Mouse (Mus musculus): ENCODE data around the gene Cdk14. TPM values are rescaled to one million over a fixed set of nuclear protein-coding genes. Genes with fewer than 3 reads are reported as not detected.

Gene Cdk14
- polyA plus RNA-seq (2014; fragmentation: Nextera tagmentation; extraction: Ambion mirVana), result 25.5 and 25.7 TPM in 2 replicates

DNA sequence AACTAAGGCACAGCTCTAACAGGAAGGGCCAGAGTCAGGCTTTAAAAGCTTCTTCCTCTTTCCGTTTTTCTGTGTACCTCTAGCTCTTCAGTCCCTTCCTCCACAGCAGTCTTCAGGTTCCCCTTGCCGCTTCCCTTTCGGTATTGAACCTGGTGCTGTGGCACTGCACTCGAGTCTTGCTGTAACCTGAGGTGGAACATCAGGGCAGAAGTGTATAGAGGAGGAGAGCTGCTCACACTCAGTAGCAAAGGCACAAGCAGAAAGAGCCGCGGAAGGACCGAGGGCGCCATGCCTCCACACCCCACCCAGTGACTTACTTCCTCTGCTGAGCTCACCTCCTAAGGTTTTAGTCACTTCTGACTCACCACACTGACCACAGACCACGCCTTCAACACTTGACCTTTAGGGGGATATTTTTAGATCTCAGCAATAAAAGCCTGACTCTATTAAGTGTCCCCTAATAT is at the start of gene Cdk14:
Cdk14 (minus strand) TSS at position 321 of the 464 bp plus-strand sequence.
- Histone ChIP-seq H3K4me3 (ENCODE audit: low read depth, low read length) (no peak within 1 kb of the TSS), H3K9ac (ENCODE audit: low read length) (no peak within 1 kb of the TSS), H3K9me3 (ENCODE audit: control insufficient read depth, low read length) (no peaks in the 10 kb centered on the region), H3K27ac (ENCODE audit: low read depth) (no peak within 1 kb of the TSS), H3K36me3 (ENCODE audit: control insufficient read depth, insufficient read depth, low read length) (no peaks in the 10 kb centered on the region), H3K4me1 (replicated peaks; ENCODE audit: control insufficient read depth, insufficient read depth, low read length) (peaks cover 6% of the 10 kb centered on the region; the same call in 1 of the 2 replicates), H3K4me2 (ENCODE audit: low read length) (no peak within 1 kb of the TSS), H3K27me3 (replicated peaks; ENCODE audit: control insufficient read depth, insufficient read depth, low read length) (no peaks in the 10 kb centered on the region)
- DNase-seq (ENCODE audit: low spot score), result no peak
- ATAC-seq (replicated peaks; ENCODE audit: low FRiP score, low TSS enrichment, low read depth), result no peak
- 77% methylated on average over 9 of the region's 9 CpGs for WGBS

DNA sequence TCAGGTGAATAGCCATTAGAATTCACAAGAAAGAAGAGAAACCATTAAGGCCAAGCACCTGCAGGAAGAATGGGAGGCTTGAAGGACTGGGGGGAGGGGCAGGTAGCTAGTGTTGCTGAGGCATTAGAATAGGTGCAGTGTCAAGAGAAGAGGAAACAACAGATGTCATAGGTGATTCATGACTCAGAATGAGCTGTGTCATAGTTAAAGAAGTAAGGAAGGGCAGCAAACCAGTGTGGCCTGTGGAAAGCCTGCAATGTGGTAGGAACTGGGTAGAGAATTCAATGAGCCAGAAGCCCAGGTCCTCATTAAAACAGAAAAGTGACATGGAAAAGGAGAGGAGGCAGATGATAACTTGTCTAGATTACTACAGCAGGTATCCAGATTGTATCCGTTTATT is 45.1 kb upstream of the Cdk14 start:
- Histone ChIP-seq H3K9me3 (ENCODE audit: control insufficient read depth, low read length) (no peaks in the 10 kb centered on the region), H3K36me3 (ENCODE audit: control insufficient read depth, insufficient read depth, low read length) (no peaks in the 10 kb centered on the region), H3K4me2 (ENCODE audit: low read length) (no peak overlapping the region), H3K4me3 (ENCODE audit: low read depth, low read length) (no peak overlapping the region), H3K9ac (ENCODE audit: low read length) (no peak overlapping the region), H3K4me1 (replicated peaks; ENCODE audit: control insufficient read depth, insufficient read depth, low read length) (no peaks in the 10 kb centered on the region), H3K27ac (ENCODE audit: low read depth) (no peak overlapping the region), H3K27me3 (replicated peaks; ENCODE audit: control insufficient read depth, insufficient read depth, low read length) (no peaks in the 10 kb centered on the region)
- ATAC-seq (replicated peaks; ENCODE audit: low FRiP score, low TSS enrichment, low read depth) (no peak), DNase-seq (ENCODE audit: low spot score) (no peak)
- 70% methylated on average over 1 of the region's 1 CpGs for WGBS

DNA sequence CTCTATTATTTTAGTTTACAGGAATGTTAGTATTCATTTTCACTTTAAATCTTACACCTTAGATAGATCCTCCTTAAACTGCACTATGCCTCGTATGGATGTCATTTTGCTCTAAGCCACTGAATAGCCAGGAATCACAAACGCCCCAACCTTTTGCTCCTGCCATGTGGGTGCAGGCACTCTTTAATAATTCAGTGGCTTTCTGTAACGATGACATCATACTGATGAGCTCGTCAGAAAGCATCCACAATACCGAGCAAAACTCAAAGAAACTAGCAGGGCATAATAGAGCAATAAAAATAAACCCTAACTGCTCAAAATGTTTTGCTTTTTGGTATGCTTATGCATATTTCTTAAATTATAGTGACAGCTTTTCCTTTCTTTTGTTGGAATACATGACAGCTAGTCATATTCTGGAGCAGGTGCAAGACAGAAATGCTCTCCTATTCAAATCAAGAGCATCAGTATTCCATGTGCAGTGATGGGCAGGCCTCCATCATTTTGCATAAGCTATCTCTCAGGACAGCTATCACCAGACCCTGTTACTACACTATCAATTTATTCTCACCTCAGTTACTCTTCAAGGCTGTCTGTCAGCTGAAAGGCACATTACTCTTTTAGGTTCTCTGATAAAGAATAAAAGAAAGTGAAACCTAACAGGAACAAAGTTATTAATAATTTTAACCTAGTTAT is 11.8 kb upstream of the Cdk14 start:
- Histone ChIP-seq H3K4me1 (replicated peaks; ENCODE audit: control insufficient read depth, insufficient read depth, low read length) (peaks cover 5% of the 10 kb centered on the region; the same call in 1 of the 2 replicates), H3K27me3 (replicated peaks; ENCODE audit: control insufficient read depth, insufficient read depth, low read length) (no peaks in the 10 kb centered on the region), H3K36me3 (ENCODE audit: control insufficient read depth, insufficient read depth, low read length) (no peaks in the 10 kb centered on the region), H3K9me3 (ENCODE audit: control insufficient read depth, low read length) (no peaks in the 10 kb centered on the region), H3K4me3 (ENCODE audit: low read depth, low read length) (no peak overlapping the region), H3K9ac (ENCODE audit: low read length) (no peak overlapping the region), H3K4me2 (ENCODE audit: low read length) (no peak overlapping the region), H3K27ac (ENCODE audit: low read depth) (no peak overlapping the region)
- DNase-seq (ENCODE audit: low spot score), result no peak
- ATAC-seq (replicated peaks; ENCODE audit: low FRiP score, low TSS enrichment, low read depth), result no peak
- 65% methylated on average over 5 of the region's 5 CpGs for WGBS

DNA sequence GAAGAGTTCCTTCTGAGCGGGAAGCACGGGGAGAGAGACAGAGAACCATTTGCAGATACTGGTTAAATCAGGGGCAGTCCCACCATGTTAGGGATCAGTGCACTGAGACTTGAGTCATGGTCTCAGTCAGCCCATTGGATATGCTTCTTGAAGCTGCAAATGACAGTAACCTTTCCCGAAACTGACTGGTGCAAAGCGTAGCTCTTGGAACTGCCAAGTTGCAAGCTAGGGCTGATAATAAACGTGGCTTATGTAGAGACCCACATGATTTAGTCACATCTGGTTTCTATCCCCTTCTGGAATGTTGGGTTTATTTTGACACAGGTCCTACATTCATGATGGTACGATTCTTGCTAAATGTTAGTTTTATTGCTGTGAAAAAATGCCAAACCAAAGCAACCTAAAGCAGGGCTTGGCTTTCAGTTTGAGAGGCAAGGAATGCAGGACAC is 3.6 kb upstream of the Cdk14 start:
- ATAC-seq (replicated peaks; ENCODE audit: low FRiP score, low TSS enrichment, low read depth) (no peak; the same call in 1 of the 2 replicates), DNase-seq (ENCODE audit: low spot score) (peak; percentile 60)
- Histone ChIP-seq H3K27ac (ENCODE audit: low read depth) (peak overlapping the region; percentile 65; the same call in 1 of the 2 replicates), H3K27me3 (replicated peaks; ENCODE audit: control insufficient read depth, insufficient read depth, low read length) (no peaks in the 10 kb centered on the region), H3K9me3 (ENCODE audit: control insufficient read depth, low read length) (no peaks in the 10 kb centered on the region), H3K4me1 (replicated peaks; ENCODE audit: control insufficient read depth, insufficient read depth, low read length) (peaks cover 6% of the 10 kb centered on the region; the same call in 1 of the 2 replicates), H3K36me3 (ENCODE audit: control insufficient read depth, insufficient read depth, low read length) (no peaks in the 10 kb centered on the region), H3K9ac (ENCODE audit: low read length) (no peak overlapping the region), H3K4me3 (ENCODE audit: low read depth, low read length) (no peak overlapping the region), H3K4me2 (ENCODE audit: low read length) (no peak overlapping the region)
- WGBS, result 24% methylated on average over 6 of the region's 6 CpGs

DNA sequence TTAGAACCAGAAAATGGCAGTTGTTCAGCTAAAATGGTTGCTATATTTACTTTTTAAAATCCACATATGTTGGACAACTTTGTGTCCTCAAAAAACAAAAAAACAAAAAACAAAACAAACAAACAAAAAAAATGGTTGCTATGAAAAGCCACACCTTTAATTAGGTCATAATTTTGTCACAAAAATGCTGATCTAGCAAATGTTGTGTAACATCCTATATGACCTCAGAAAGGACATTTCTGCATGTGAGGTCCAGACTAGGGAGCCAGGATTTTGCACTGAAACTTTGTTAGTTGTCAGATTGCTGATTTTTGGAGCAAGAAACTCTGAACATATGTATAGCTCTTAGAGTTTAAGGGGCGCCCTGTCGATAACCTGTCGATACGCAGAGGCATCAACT is 3.0 kb upstream of the Cdk14 start:
- H3K36me3 ChIP-seq (ENCODE audit: control insufficient read depth, insufficient read depth, low read length), result no peaks in the 10 kb centered on the region
- ATAC-seq (replicated peaks; ENCODE audit: low FRiP score, low TSS enrichment, low read depth) (no peak), DNase-seq (ENCODE audit: low spot score) (no peak)
- no peak overlapping the region for H3K4me2 ChIP-seq (ENCODE audit: low read length)
- H3K9me3 ChIP-seq (ENCODE audit: control insufficient read depth, low read length), result no peaks in the 10 kb centered on the region
- no peaks in the 10 kb centered on the region for H3K27me3 ChIP-seq (replicated peaks; ENCODE audit: control insufficient read depth, insufficient read depth, low read length)
- 73% methylated on average over 4 of the region's 4 CpGs for WGBS
- H3K4me1 ChIP-seq (replicated peaks; ENCODE audit: control insufficient read depth, insufficient read depth, low read length), result peaks cover 6% of the 10 kb centered on the region; the same call in 1 of the 2 replicates
- peak overlapping the region; percentile 65; the same call in 1 of the 2 replicates for H3K27ac ChIP-seq (ENCODE audit: low read depth)
- no peak overlapping the region for H3K4me3 ChIP-seq (ENCODE audit: low read depth, low read length)
- no peak overlapping the region for H3K9ac ChIP-seq (ENCODE audit: low read length)

DNA sequence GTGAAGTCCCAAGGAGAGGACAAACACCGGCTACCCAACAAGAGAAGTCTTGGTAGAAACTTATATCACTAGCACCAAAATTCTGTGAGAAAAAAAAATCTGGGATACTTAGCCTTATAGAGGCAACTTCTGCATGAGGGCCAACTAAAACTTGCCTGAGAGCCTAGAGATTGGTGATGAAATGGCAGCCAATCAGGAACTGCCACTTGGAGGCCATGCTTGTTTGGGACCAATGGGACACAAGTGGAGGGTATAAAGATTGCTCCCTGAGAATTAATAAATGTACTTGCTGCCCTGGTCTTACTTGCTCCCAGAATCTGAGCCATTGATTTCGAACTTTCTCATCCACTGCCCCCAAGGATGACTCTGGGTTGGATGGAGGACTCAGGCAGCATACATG is 1.3 kb upstream of the Cdk14 start:
- WGBS, result 90% methylated on average over 2 of the region's 2 CpGs
- Histone ChIP-seq H3K4me2 (ENCODE audit: low read length) (no peak overlapping the region), H3K36me3 (ENCODE audit: control insufficient read depth, insufficient read depth, low read length) (no peaks in the 10 kb centered on the region), H3K4me1 (replicated peaks; ENCODE audit: control insufficient read depth, insufficient read depth, low read length) (peaks cover 6% of the 10 kb centered on the region; the same call in 1 of the 2 replicates), H3K9me3 (ENCODE audit: control insufficient read depth, low read length) (no peaks in the 10 kb centered on the region), H3K9ac (ENCODE audit: low read length) (no peak overlapping the region), H3K4me3 (ENCODE audit: low read depth, low read length) (no peak overlapping the region), H3K27ac (ENCODE audit: low read depth) (no peak overlapping the region), H3K27me3 (replicated peaks; ENCODE audit: control insufficient read depth, insufficient read depth, low read length) (no peaks in the 10 kb centered on the region)
- no peak for DNase-seq (ENCODE audit: low spot score)
- ATAC-seq (replicated peaks; ENCODE audit: low FRiP score, low TSS enrichment, low read depth), result no peak

DNA sequence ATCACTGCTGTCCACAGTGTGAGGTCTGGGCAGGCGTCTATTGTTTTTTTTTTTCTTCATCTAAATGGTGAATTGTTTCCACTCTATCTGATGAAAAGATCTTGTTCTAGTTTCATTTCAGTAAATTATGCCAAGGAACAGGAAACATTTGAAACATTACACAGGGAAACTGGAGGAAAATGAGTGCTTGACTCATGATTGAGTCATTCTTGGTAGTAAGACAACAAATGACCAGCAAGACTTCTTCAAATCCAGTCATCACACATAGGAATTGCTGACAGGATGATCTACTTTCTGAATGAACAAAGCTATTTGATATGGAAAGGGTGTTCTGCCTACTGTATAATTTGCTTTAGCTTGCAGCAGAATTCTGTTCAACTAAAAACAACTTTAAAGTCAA is 859 bp downstream of the Cdk14 start:
- Histone ChIP-seq H3K27me3 (replicated peaks; ENCODE audit: control insufficient read depth, insufficient read depth, low read length) (no peaks in the 10 kb centered on the region), H3K27ac (ENCODE audit: low read depth) (no peak overlapping the region), H3K9me3 (ENCODE audit: control insufficient read depth, low read length) (no peaks in the 10 kb centered on the region), H3K36me3 (ENCODE audit: control insufficient read depth, insufficient read depth, low read length) (no peaks in the 10 kb centered on the region), H3K4me1 (replicated peaks; ENCODE audit: control insufficient read depth, insufficient read depth, low read length) (peaks cover 6% of the 10 kb centered on the region; the same call in 1 of the 2 replicates), H3K4me3 (ENCODE audit: low read depth, low read length) (no peak overlapping the region), H3K4me2 (ENCODE audit: low read length) (no peak overlapping the region), H3K9ac (ENCODE audit: low read length) (no peak overlapping the region)
- 66% methylated on average over 1 of the region's 1 CpGs for WGBS
- DNase-seq (ENCODE audit: low spot score), result no peak
- ATAC-seq (replicated peaks; ENCODE audit: low FRiP score, low TSS enrichment, low read depth), result no peak

DNA sequence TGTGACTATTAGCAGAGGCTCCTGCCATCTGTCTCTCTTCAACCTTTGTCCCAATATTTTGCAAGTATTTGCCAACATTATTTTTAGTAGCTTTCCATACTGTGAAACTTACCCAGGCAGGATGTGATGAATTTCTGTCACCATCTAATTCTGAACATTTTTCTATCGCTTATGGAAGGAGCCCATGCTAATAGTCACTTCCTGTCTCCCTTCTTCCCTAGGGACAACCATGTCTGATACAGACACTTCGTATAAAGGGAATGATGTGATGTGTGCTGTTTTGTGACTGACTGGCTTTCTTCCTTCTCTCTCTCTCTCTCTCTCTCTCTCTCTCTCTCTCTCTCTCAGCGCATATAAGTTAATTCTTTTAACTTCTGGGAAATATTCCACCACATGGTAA is 5.3 kb downstream of the Cdk14 start:
- no peak for ATAC-seq (replicated peaks; ENCODE audit: low FRiP score, low TSS enrichment, low read depth)
- H3K9ac ChIP-seq (ENCODE audit: low read length), result no peak overlapping the region
- no peak for DNase-seq (ENCODE audit: low spot score)
- no peak overlapping the region for H3K4me3 ChIP-seq (ENCODE audit: low read depth, low read length)
- no peaks in the 10 kb centered on the region for H3K27me3 ChIP-seq (replicated peaks; ENCODE audit: control insufficient read depth, insufficient read depth, low read length)
- WGBS, result 60% methylated on average over 3 of the region's 3 CpGs
- no peaks in the 10 kb centered on the region for H3K36me3 ChIP-seq (ENCODE audit: control insufficient read depth, insufficient read depth, low read length)
- no peak overlapping the region for H3K27ac ChIP-seq (ENCODE audit: low read depth)
- H3K4me1 ChIP-seq (replicated peaks; ENCODE audit: control insufficient read depth, insufficient read depth, low read length), result peaks cover 9% of the 10 kb centered on the region
- H3K9me3 ChIP-seq (ENCODE audit: control insufficient read depth, low read length), result no peaks in the 10 kb centered on the region
- no peak overlapping the region for H3K4me2 ChIP-seq (ENCODE audit: low read length)

DNA sequence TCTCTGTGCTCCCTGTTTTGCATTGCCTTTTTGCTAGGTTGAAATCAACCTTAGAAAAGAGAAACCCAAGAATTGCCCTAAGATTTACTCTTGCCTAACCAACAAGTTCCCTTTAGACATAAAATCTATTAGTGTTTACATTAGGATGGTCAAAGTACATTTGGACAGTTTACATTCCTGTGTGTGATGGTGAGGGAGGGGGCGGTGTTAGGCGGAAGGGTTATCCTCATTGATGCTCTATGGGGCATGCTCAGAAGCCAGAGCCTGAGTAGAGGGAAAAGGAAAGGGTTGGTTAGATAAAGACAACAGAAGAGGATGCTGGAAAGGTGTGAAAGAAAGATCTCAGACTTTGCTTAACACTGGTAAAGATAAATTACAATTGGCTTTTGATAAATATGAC is 8.2 kb downstream of the Cdk14 start:
- no peak for DNase-seq (ENCODE audit: low spot score)
- H3K4me2 ChIP-seq (ENCODE audit: low read length), result no peak overlapping the region

More for the DNA sequence above, 8.2 kb downstream of the Cdk14 start:
- no peaks in the 10 kb centered on the region for H3K9me3 ChIP-seq (ENCODE audit: control insufficient read depth, low read length)
- H3K4me3 ChIP-seq (ENCODE audit: low read depth, low read length), result no peak overlapping the region
- 25% methylated on average over 2 of the region's 2 CpGs for WGBS
- no peak overlapping the region for H3K9ac ChIP-seq (ENCODE audit: low read length)
- H3K27ac ChIP-seq (ENCODE audit: low read depth), result no peak overlapping the region
- no peak for ATAC-seq (replicated peaks; ENCODE audit: low FRiP score, low TSS enrichment, low read depth)
- no peaks in the 10 kb centered on the region for H3K27me3 ChIP-seq (replicated peaks; ENCODE audit: control insufficient read depth, insufficient read depth, low read length)
- no peaks in the 10 kb centered on the region for H3K36me3 ChIP-seq (ENCODE audit: control insufficient read depth, insufficient read depth, low read length)
- H3K4me1 ChIP-seq (replicated peaks; ENCODE audit: control insufficient read depth, insufficient read depth, low read length), result peaks cover 9% of the 10 kb centered on the region
